Mouse (Mus musculus) midbrain, embryonic 12.5 days (tissue): ENCODE results near the gene Mrpl33. TPM values are rescaled to one million over a fixed set of nuclear protein-coding genes. Genes with fewer than 3 reads are reported as not detected.

Source experiments
- ATAC-seq: fragments of 200-750 bp; cut with Nextera tagmentation; 2 replicates; pipeline ENCODE4 v1.8.0; 2017; ENCODE audit warnings: low read depth, moderate TSS enrichment, moderate library complexity; ENCODE audit not compliant: low FRiP score
- H3K27ac ChIP-seq: fragments of 300-500 bp; sonication (generic); replicated peaks from 2 replicates; pipeline ENCODE4 v1.5.1; 2016; ENCODE audit warnings: mild to moderate bottlenecking
- H3K27me3 ChIP-seq: fragments of 300-500 bp; sonication (generic); 2 replicates; pipeline ENCODE4 v1.6.1; 2016; ENCODE audit warnings: mild to moderate bottlenecking
- H3K36me3 ChIP-seq: fragments of 300-500 bp; sonication (generic); 2 replicates; pipeline ENCODE4 v1.6.1; 2016
- H3K4me1 ChIP-seq: fragments of 300-500 bp; sonication (generic); 2 replicates; pipeline ENCODE4 v1.6.1; 2016
- H3K4me2 ChIP-seq: fragments of 300-500 bp; sonication (generic); replicated peaks from 2 replicates; pipeline ENCODE4 v1.6.1; 2016; ENCODE audit warnings: mild to moderate bottlenecking, moderate library complexity
- H3K4me3 ChIP-seq: fragments of 300-500 bp; sonication (generic); 2 replicates; pipeline ENCODE4 v1.5.1; 2016; ENCODE audit warnings: mild to moderate bottlenecking
- H3K9ac ChIP-seq: fragments of 300-500 bp; sonication (generic); replicated peaks from 2 replicates; pipeline ENCODE4 v1.6.1; 2016; ENCODE audit warnings: mild to moderate bottlenecking, moderate library complexity
- H3K9me3 ChIP-seq: fragments of 300-500 bp; sonication (generic); 2 replicates; pipeline ENCODE4 v1.6.1; 2016; ENCODE audit warnings: mild to moderate bottlenecking
- WGBS: fragments of 180-500 bp; shearing (Covaris S2); methylation state at CpG from one replicate; pipeline ENCODE4 v1.1.7; 2016; 5-methylcytosine and 5-hydroxymethylcytosine counted together
- polyA plus RNA-seq: library from polyadenylated mRNA; unstranded; fragments of >200 nt; fragmentation: Nextera tagmentation; extraction: Ambion mirVana; gene quantifications from 2 replicates; pipeline ENCODE4 v1.2.1, GENCODE M21; 2016

Mrpl33 gene
- polyA plus RNA-seq, 1 experiment from 2014 or later = 204 TPM

- ATAC-seq = no peak
- 60% methylated on average over 4 of the region's 4 CpGs for WGBS
- H3K27me3 ChIP-seq = peaks cover 18% of the 10 kb centered on the region
- H3K4me3 ChIP-seq = no peak overlapping the region
- no peaks in the 10 kb centered on the region for H3K36me3 ChIP-seq
- peaks cover 6% of the 10 kb centered on the region for H3K4me1 ChIP-seq
- no peaks in the 10 kb centered on the region for H3K9me3 ChIP-seq
- no peak overlapping the region for H3K27ac ChIP-seq
- H3K9ac ChIP-seq = no peak overlapping the region
- H3K4me2 ChIP-seq = no peak overlapping the region
Measured at GRCm38 (mm10) chr5:31598579-31598978, 1.8 kb downstream of the Mrpl33 start.

- 88% methylated on average over 2 of the region's 2 CpGs for WGBS
- peaks cover 6% of the 10 kb centered on the region for H3K4me1 ChIP-seq
- no peak overlapping the region for H3K4me2 ChIP-seq
- H3K36me3 ChIP-seq = no peaks in the 10 kb centered on the region
- H3K9ac ChIP-seq = no peak overlapping the region
- ATAC-seq = no peak
- H3K4me3 ChIP-seq = no peak overlapping the region
- no peaks in the 10 kb centered on the region for H3K9me3 ChIP-seq
- H3K27ac ChIP-seq = no peak overlapping the region
- H3K27me3 ChIP-seq = peaks cover 18% of the 10 kb centered on the region
Measured at GRCm38 (mm10) chr5:31599161-31599560, 2.4 kb downstream of the Mrpl33 start.

GRCm38 (mm10) chr5:31601162-31601722, 4.5 kb downstream of the Mrpl33 start:
- no peak overlapping the region for H3K4me2 ChIP-seq
- H3K27me3 ChIP-seq = peaks cover 13% of the 10 kb centered on the region; the same call in 1 of the 2 replicates
- no peak overlapping the region for H3K27ac ChIP-seq
- ATAC-seq = no peak
- peaks cover 6% of the 10 kb centered on the region for H3K4me1 ChIP-seq
- no peaks in the 10 kb centered on the region for H3K36me3 ChIP-seq
- 86% methylated on average over 7 of the region's 7 CpGs for WGBS
- H3K4me3 ChIP-seq = no peak overlapping the region
- no peak overlapping the region for H3K9ac ChIP-seq
- no peaks in the 10 kb centered on the region for H3K9me3 ChIP-seq

GRCm38 (mm10) chr5:31602377-31602776, 5.6 kb downstream of the Mrpl33 start:
- no peak overlapping the region for H3K4me3 ChIP-seq
- no peak overlapping the region for H3K9ac ChIP-seq
- no peaks in the 10 kb centered on the region for H3K36me3 ChIP-seq
- no peak for ATAC-seq
- no peaks in the 10 kb centered on the region for H3K4me1 ChIP-seq
- no peaks in the 10 kb centered on the region for H3K9me3 ChIP-seq
- peaks cover 6% of the 10 kb centered on the region; the same call in 1 of the 2 replicates for H3K27me3 ChIP-seq
- no peak overlapping the region for H3K4me2 ChIP-seq
- H3K27ac ChIP-seq = no peak overlapping the region
- WGBS = 92% methylated on average over 1 of the region's 1 CpGs

DNA sequence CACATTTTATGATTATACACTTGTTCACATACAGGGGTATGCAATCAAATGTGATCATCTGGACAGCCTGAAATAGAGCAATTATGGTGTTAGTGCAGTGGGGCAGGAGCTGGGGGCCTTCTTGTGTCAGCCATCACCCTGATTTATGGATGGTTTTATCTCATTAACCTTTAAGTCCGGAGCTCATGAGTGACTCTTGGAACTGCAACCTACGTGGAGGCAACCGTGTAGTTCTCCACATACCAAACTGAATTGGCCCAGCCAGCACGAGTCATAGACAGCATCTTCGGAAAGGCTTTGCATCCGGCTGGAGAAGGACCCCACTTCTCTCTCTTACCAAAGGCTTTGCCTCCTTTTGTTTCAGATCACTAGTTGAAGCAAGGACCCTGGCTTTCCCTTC, 7.0 kb downstream of the Mrpl33 start:
- 86% methylated on average over 6 of the region's 6 CpGs for WGBS

DNA sequence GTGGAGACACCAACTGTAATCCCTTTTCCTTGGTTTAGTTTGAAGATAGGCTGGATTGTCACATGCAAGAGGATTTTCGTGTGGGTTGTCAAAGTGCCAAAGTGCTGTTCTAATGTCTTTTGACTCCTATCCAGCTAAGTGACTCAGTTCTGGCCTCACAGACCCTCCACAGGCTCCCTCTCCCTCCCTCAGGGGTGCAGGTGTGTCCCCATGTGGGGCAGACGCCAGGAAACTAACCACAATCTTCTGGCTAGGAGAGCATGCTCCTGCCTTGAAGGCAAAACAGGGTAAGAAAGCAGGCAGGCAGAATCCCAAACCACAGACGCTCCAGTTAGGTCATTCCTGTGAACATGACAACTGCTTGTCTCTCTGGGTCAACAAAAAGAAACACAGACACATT, 9.4 kb downstream of the Mrpl33 start:
- Histone ChIP-seq H3K4me2 (no peak overlapping the region), H3K27ac (no peak overlapping the region), H3K4me3 (no peak overlapping the region), H3K9me3 (no peaks in the 10 kb centered on the region), H3K27me3 (no peaks in the 10 kb centered on the region), H3K4me1 (no peaks in the 10 kb centered on the region), H3K36me3 (no peaks in the 10 kb centered on the region), H3K9ac (no peak overlapping the region)
- no peak for ATAC-seq
- WGBS = 53% methylated on average over 3 of the region's 3 CpGs

More for the DNA sequence above, 7.0 kb downstream of the Mrpl33 start:
- H3K4me1 ChIP-seq = no peaks in the 10 kb centered on the region
- no peak overlapping the region for H3K27ac ChIP-seq
- H3K9ac ChIP-seq = no peak overlapping the region
- H3K9me3 ChIP-seq = no peaks in the 10 kb centered on the region
- ATAC-seq = no peak
- no peak overlapping the region for H3K4me2 ChIP-seq
- no peaks in the 10 kb centered on the region for H3K27me3 ChIP-seq
- H3K36me3 ChIP-seq = no peaks in the 10 kb centered on the region
- no peak overlapping the region for H3K4me3 ChIP-seq

DNA sequence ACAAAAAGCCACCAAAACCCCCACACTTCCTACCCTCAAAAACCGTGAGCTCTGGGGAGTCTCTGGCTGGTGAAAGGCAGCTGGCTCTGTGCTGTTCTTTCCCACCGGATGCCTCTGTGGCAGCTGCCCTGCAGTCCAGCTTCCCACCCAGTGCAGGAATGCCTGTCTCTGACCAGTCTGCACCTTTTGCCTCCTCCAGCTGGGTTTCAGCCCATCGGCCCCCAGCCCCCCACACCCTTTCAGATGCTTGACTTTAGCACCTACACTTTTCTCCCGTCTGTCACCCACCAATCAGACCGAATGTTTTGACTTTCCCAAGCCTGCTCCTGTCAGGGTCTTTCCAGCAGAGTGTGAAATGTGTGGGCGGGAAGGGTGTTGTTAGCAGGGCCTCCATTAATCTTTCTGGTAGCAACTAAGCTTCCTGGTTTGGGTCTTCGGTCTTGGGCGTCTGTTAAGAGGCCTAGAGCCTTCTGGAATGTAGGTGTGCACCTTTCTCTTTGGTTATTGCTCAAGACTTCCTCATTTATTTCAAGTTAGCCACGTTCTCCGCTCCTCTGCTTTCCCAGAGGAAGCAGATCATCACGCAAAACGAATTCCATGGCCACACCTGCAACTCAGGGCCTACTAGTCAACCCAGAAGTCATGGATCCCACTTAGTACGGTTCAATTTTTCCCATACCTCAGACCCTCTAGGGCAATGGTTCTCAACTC, 13.8 kb downstream of the Mrpl33 start:
- Histone ChIP-seq H3K4me3 (no peak overlapping the region), H3K9me3 (no peaks in the 10 kb centered on the region), H3K27ac (no peak overlapping the region), H3K27me3 (no peaks in the 10 kb centered on the region), H3K36me3 (no peaks in the 10 kb centered on the region), H3K4me1 (peaks cover 8% of the 10 kb centered on the region), H3K9ac (no peak overlapping the region), H3K4me2 (no peak overlapping the region)
- ATAC-seq = no peak
- WGBS = 84% methylated on average over 13 of the region's 13 CpGs

DNA sequence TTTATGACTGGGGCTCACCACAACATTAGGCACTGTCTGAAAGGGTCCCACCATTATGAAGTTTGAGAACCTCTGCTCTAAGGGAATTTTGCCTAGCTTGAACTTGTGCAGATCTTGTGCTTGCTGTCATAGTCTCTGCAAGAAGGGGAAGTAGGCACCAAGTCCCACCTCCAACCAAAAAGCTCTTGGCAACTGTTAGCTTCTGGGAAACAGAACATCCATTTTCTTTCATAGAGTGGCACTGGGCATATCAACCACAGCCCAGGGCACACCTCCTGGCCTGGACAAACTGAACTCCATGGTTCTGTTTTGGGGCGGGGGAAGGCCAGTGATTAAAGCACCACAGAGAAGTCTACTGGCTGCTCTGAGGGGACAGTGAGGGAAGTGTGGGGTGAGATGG, 14.5 kb downstream of the Mrpl33 start:
- Histone ChIP-seq H3K4me1 (peaks cover 8% of the 10 kb centered on the region), H3K4me2 (no peak overlapping the region), H3K27me3 (no peaks in the 10 kb centered on the region), H3K4me3 (no peak overlapping the region), H3K9me3 (no peaks in the 10 kb centered on the region), H3K27ac (no peak overlapping the region), H3K36me3 (peaks cover 2% of the 10 kb centered on the region), H3K9ac (no peak overlapping the region)
- 95% methylated on average over 1 of the region's 1 CpGs for WGBS
- no peak for ATAC-seq

GRCm38 (mm10) chr5:31613852-31614286, 17.1 kb downstream of the Mrpl33 start:
- Histone ChIP-seq H3K4me1 (peaks cover 8% of the 10 kb centered on the region), H3K36me3 (peaks cover 24% of the 10 kb centered on the region), H3K27ac (peak overlapping the region; percentile 81), H3K9me3 (no peaks in the 10 kb centered on the region), H3K9ac (peak overlapping the region; percentile 69), H3K4me3 (peak overlapping the region; percentile 85), H3K27me3 (no peaks in the 10 kb centered on the region), H3K4me2 (peak overlapping the region; percentile 63)
- under 1% methylated on average over 36 of the region's 37 CpGs for WGBS
- peak; percentile 97 for ATAC-seq

GRCm38 (mm10) chr5:31614339-31615025, 17.7 kb downstream of the Mrpl33 start:
- Histone ChIP-seq H3K9ac (peak overlapping the region; percentile 69), H3K9me3 (no peaks in the 10 kb centered on the region), H3K27ac (peak overlapping the region; percentile 81), H3K4me1 (peaks cover 8% of the 10 kb centered on the region), H3K4me3 (peak overlapping the region; percentile 85), H3K4me2 (peak overlapping the region; percentile 63), H3K27me3 (no peaks in the 10 kb centered on the region), H3K36me3 (peaks cover 29% of the 10 kb centered on the region)
- 42% methylated on average over 6 of the region's 6 CpGs for WGBS
- ATAC-seq = no peak

GRCm38 (mm10) chr5:31620326-31620725, 23.6 kb downstream of the Mrpl33 start:
- Histone ChIP-seq H3K36me3 (peaks cover 44% of the 10 kb centered on the region), H3K27ac (no peak overlapping the region), H3K4me1 (no peaks in the 10 kb centered on the region), H3K4me2 (no peak overlapping the region), H3K27me3 (no peaks in the 10 kb centered on the region), H3K4me3 (no peak overlapping the region), H3K9ac (no peak overlapping the region), H3K9me3 (no peaks in the 10 kb centered on the region)
- WGBS = 94% methylated on average over 3 of the region's 3 CpGs
- no peak for ATAC-seq

DNA sequence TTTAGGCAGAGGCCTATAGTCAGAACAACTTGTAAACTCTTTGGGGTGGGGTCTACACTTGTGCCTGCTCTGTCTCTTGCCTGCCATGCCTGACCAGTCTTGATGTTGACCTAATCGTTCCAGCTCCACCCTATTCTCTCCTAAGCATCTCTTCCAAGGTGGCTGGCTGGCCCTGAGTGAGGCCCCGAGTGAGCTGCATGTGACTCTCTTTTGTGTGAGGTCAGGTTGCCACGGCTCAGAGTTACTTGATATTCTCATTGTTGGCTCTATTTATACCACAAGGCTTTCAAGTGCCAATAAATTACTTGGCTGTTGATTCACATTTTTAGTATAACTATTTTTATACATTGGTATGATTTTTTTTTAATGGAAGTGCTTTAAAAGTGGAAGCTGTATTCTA, 30.4 kb downstream of the Mrpl33 start:
- Histone ChIP-seq H3K27ac (no peak overlapping the region), H3K27me3 (no peaks in the 10 kb centered on the region), H3K9me3 (no peaks in the 10 kb centered on the region), H3K9ac (no peak overlapping the region), H3K4me3 (no peak overlapping the region), H3K4me1 (0 out of 2 replicates have a peak, but pooled peaks cover 2% of the 10 kb centered on the region), H3K4me2 (no peak overlapping the region), H3K36me3 (peaks cover 4% of the 10 kb centered on the region; the same call in 1 of the 2 replicates)
- ATAC-seq = no peak
- WGBS = 46% methylated on average over 3 of the region's 3 CpGs
